Comparison of ENCODE assay signal across 29 mouse cellular contexts in the genomic region with DNA sequence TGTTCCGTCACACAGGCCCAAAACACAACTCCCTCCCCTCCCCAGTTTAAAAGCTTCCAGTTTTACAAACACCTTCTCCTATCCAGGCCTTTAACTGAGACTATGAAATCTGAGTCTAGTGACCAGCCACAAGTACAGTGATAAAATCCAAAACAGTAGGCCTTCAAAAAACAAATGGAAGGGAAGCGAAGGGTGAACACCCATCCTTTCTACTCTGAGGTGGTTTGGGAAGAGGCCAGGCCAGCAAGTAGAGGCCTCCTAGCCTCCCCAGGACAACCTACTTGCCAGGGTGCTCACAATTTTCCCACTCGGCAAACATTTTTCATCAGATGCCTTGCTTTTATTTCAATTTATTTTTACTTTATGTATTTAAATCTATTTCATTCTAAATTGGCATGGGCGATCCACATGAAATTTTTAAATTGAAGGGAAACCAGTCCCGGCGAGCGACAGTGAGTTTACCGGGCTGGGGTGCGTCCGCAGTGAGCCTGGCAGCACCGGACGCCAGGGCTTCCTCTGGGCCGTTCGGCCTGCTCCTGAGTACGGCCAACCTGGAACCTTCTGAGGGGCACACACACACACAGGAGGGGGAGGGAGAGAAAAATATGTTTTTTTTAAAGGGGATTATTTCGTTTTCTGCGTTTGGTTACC. TPM values are rescaled to one million over a fixed set of nuclear protein-coding genes. Genes with fewer than 3 reads are reported as not detected.
A peak's percentile ranks its signal among the peaks of the same experiment; 100 is the strongest.
DNase-seq lines count a peak whose midpoint lies in the region; ATAC-seq and TF ChIP-seq lines count a peak whose summit lies in the region.
"Had no signal": no experiment of that assay in that cellular context is flagged by ENCODE, and none has a peak within 500 bp of the region (broad histone marks: within the 10 kb centered on the region; RNA-seq: fewer than 3 reads in every experiment).

No protein-coding gene starts in this region.

- peaks cover 21% of the 10 kb centered on the region for H3K4me1 ChIP-seq in intestine, embryonic 15.5 days (replicated peaks)
- no peaks in the 10 kb centered on the region for H3K4me1 ChIP-seq in intestine, postnatal 0 days (replicated peaks; ENCODE audit: control insufficient read depth, insufficient read depth, low read length)
- H3K4me1 ChIP-seq in neural tube, embryonic 11.5 days (ENCODE audit: control insufficient read depth, insufficient read depth, low read length) = peaks cover 18% of the 10 kb centered on the region
- peaks cover 32% of the 10 kb centered on the region for H3K4me1 ChIP-seq in neural tube, embryonic 15.5 days

- no peak for TF ChIP-seq CTCF in gastrocnemius, adult 2 months (IDR thresholded peaks at IDR 0.05)
- TF ChIP-seq CTCF in intestine, postnatal 0 days (IDR thresholded peaks at IDR 0.05; ENCODE audit: low read depth) = no peak

- no peak overlapping the region for H3K9ac ChIP-seq in intestine, embryonic 15.5 days
- H3K9ac ChIP-seq in intestine, postnatal 0 days (ENCODE audit: low read depth, low read length) = no peak overlapping the region
- peak overlapping the region; percentile 100 for H3K9ac ChIP-seq in neural tube, embryonic 11.5 days (ENCODE audit: low read length)
- H3K9ac ChIP-seq in neural tube, embryonic 15.5 days (replicated peaks) = peak overlapping the region; percentile 83
- H3K9ac ChIP-seq: embryonic facial prominence, embryonic 15.5 days; forebrain, embryonic 15.5 days; heart, embryonic 13.5 days; limb, embryonic 15.5 days; liver, embryonic 15.5 days; lung, embryonic 15.5 days had no signal

- 36% methylated on average over 17 of the region's 17 CpGs for WGBS in intestine, embryonic 15.5 days
- 32% methylated on average over 17 of the region's 17 CpGs for WGBS in intestine, postnatal 0 days
- WGBS in neural tube, embryonic 11.5 days = 8% methylated on average over 17 of the region's 17 CpGs
- WGBS in neural tube, embryonic 15.5 days = 10% methylated on average over 17 of the region's 17 CpGs

- ATAC-seq in intestine, embryonic 15.5 days = no peak
- ATAC-seq in intestine, postnatal 0 days = no peak
- ATAC-seq in neural tube, embryonic 11.5 days (ENCODE audit: insufficient read depth, low FRiP score, low TSS enrichment) = no peak
- ATAC-seq in neural tube, embryonic 15.5 days (ENCODE audit: low FRiP score) = no peak
- ATAC-seq: forebrain, embryonic 15.5 days had no signal

- 0 out of 2 replicates have a peak overlapping the region, but pooled peaks have one; percentile 1 for H3K4me2 ChIP-seq in intestine, embryonic 15.5 days (replicated peaks)
- H3K4me2 ChIP-seq in intestine, postnatal 0 days (replicated peaks; ENCODE audit: low read depth) = no peak overlapping the region
- peak overlapping the region; percentile 100 for H3K4me2 ChIP-seq in neural tube, embryonic 11.5 days (ENCODE audit: low read depth)
- peak overlapping the region; percentile 87 for H3K4me2 ChIP-seq in neural tube, embryonic 15.5 days
- H3K4me2 ChIP-seq: embryonic facial prominence, embryonic 15.5 days; forebrain, embryonic 15.5 days; heart, embryonic 13.5 days; liver, embryonic 15.5 days; lung, embryonic 15.5 days had no signal

- H3K4me3 ChIP-seq in gastrocnemius, adult 2 months = peak overlapping the region; percentile 69
- H3K4me3 ChIP-seq in intestine, embryonic 15.5 days (replicated peaks) = no peak overlapping the region
- H3K4me3 ChIP-seq in intestine, postnatal 0 days (ENCODE audit: low read depth, low read length) = no peak overlapping the region
- H3K4me3 ChIP-seq in neural tube, embryonic 11.5 days (ENCODE audit: low read depth, low read length) = peak overlapping the region; percentile 96
- H3K4me3 ChIP-seq in neural tube, embryonic 15.5 days (replicated peaks) = peak overlapping the region; percentile 60
- H3K4me3 ChIP-seq: embryonic facial prominence, embryonic 15.5 days; forebrain, embryonic 15.5 days; heart, embryonic 13.5 days; liver, embryonic 15.5 days; lung, embryonic 15.5 days had no signal

- intact Hi-C loops in gastrocnemius, adult 2 months (cut with DNase I) = no loop called here

- no peaks in the 10 kb centered on the region for H3K9me3 ChIP-seq in intestine, embryonic 15.5 days
- H3K9me3 ChIP-seq in intestine, postnatal 0 days (ENCODE audit: control insufficient read depth) = no peaks in the 10 kb centered on the region
- no peaks in the 10 kb centered on the region for H3K9me3 ChIP-seq in neural tube, embryonic 11.5 days (ENCODE audit: control insufficient read depth, low read length)
- H3K9me3 ChIP-seq in neural tube, embryonic 15.5 days (replicated peaks) = no peaks in the 10 kb centered on the region
- H3K9me3 ChIP-seq: embryonic facial prominence, embryonic 15.5 days; forebrain, embryonic 15.5 days; heart, embryonic 13.5 days; limb, embryonic 15.5 days; liver, embryonic 15.5 days; lung, embryonic 15.5 days had no signal

- no peak for DNase-seq in gastrocnemius, adult 2 months
- DNase-seq in gastrocnemius, postnatal 10 days = no peak
- no peak for DNase-seq in neural tube, embryonic 11.5 days (ENCODE audit: low spot score)
- DNase-seq in neural tube, embryonic 10.5 days (ENCODE audit: extremely low spot score, low spot score) = no peak
- no peak for DNase-seq in natural killer cell, adult 2 months (ENCODE audit: low spot score in 2 of 2)
- DNase-seq: cerebellum, adult 9-10 months; gastrocnemius, postnatal 25 days; heart, adult 18-20 months; heart, postnatal 14 days; left cerebral cortex, postnatal 4 days; lung, postnatal 4 days; midbrain, embryonic 14.5 days; retina, postnatal 1 day; right cerebral cortex, postnatal 25 days; spleen, adult 18-20 months; thymus, postnatal 25 days had no signal

- H3K36me3 ChIP-seq in intestine, embryonic 15.5 days = no peaks in the 10 kb centered on the region
- H3K36me3 ChIP-seq in intestine, postnatal 0 days (ENCODE audit: control insufficient read depth, insufficient read depth) = no peaks in the 10 kb centered on the region
- H3K36me3 ChIP-seq in neural tube, embryonic 11.5 days (ENCODE audit: control insufficient read depth, insufficient read depth, low read length) = no peaks in the 10 kb centered on the region
- H3K36me3 ChIP-seq in neural tube, embryonic 15.5 days = no peaks in the 10 kb centered on the region
- H3K36me3 ChIP-seq: embryonic facial prominence, embryonic 15.5 days; forebrain, embryonic 15.5 days; heart, embryonic 13.5 days; limb, embryonic 15.5 days; liver, embryonic 15.5 days; lung, embryonic 15.5 days had no signal

- peak overlapping the region; percentile 77 for H3K27ac ChIP-seq in gastrocnemius, adult 2 months
- peak overlapping the region; percentile 7; the same call in 1 of the 2 replicates for H3K27ac ChIP-seq in intestine, embryonic 15.5 days
- no peak overlapping the region for H3K27ac ChIP-seq in intestine, postnatal 0 days (ENCODE audit: low read depth, low read length)
- peak overlapping the region; percentile 100 for H3K27ac ChIP-seq in neural tube, embryonic 11.5 days (ENCODE audit: low read depth, low read length)
- peak overlapping the region; percentile 99 for H3K27ac ChIP-seq in neural tube, embryonic 15.5 days (replicated peaks)
- H3K27ac ChIP-seq: embryonic facial prominence, embryonic 15.5 days; forebrain, embryonic 15.5 days; heart, embryonic 13.5 days; limb, embryonic 15.5 days; liver, embryonic 15.5 days; lung, embryonic 15.5 days had no signal

- H3K27me3 ChIP-seq in intestine, embryonic 15.5 days (replicated peaks) = peaks cover 63% of the 10 kb centered on the region
- peaks cover 77% of the 10 kb centered on the region for H3K27me3 ChIP-seq in intestine, postnatal 0 days (replicated peaks; ENCODE audit: control insufficient read depth, insufficient read depth, low read length)
- H3K27me3 ChIP-seq in neural tube, embryonic 11.5 days (ENCODE audit: control insufficient read depth, insufficient read depth, low read length) = no peaks in the 10 kb centered on the region
- no peaks in the 10 kb centered on the region for H3K27me3 ChIP-seq in neural tube, embryonic 15.5 days (replicated peaks)

RNA-seq across cellular contexts. Expression of a gene that starts 1.4 kb away (rescaled TPM):
- under 1 TPM; 0.56 to 0.64 TPM for total RNA-seq in gastrocnemius, adult 2 months (2021)
- 1 to 10 TPM in 1 of 2 experiments, under 1 TPM in 1; 0.56 to 2.0 TPM for total RNA-seq in gastrocnemius, postnatal 10 days (2021)
- 14.4 and 16.1 TPM in 2 replicates for polyA plus RNA-seq in intestine, embryonic 15.5 days (2015; fragmentation: Nextera tagmentation; extraction: Ambion mirVana)
- polyA plus RNA-seq in intestine, postnatal 0 days (2015; fragmentation: Nextera tagmentation; extraction: Ambion mirVana) = 5.7 and 6.4 TPM in 2 replicates
- polyA plus RNA-seq in neural tube, embryonic 11.5 days (2014; fragmentation: Nextera tagmentation; extraction: Ambion mirVana) = 81.4 and 87.2 TPM in 2 replicates
- polyA plus RNA-seq in neural tube, embryonic 15.5 days (2015; fragmentation: Nextera tagmentation; extraction: Ambion mirVana) = 109 and 135 TPM in 2 replicates
- total RNA-seq: heart, adult 18-20 months; heart, postnatal 14 days; layer of hippocampus, adult 18-20 months; layer of hippocampus, postnatal 14 days; left cerebral cortex, adult 8-10 months; left cerebral cortex, postnatal 4 days; megakaryocyte-erythroid progenitor cell, adult 5-6 weeks had no signal
- polyA plus RNA-seq: embryonic facial prominence, embryonic 15.5 days; forebrain, embryonic 15.5 days; midbrain, embryonic 14.5 days had no signal

RNA-seq across cellular contexts. Expression of a gene that starts 4.4 kb away (rescaled TPM):
- under 1 TPM; 0.47 to 0.56 TPM for total RNA-seq in gastrocnemius, adult 2 months (2021)
- 1 to 10 TPM; 1.6 to 1.9 TPM for total RNA-seq in gastrocnemius, postnatal 10 days (2021)
- 10.7 and 12.4 TPM in 2 replicates for polyA plus RNA-seq in intestine, embryonic 15.5 days (2015; fragmentation: Nextera tagmentation; extraction: Ambion mirVana)
- 7.6 and 8.5 TPM in 2 replicates for polyA plus RNA-seq in intestine, postnatal 0 days (2015; fragmentation: Nextera tagmentation; extraction: Ambion mirVana)
- 65.5 and 65.9 TPM in 2 replicates for polyA plus RNA-seq in neural tube, embryonic 11.5 days (2014; fragmentation: Nextera tagmentation; extraction: Ambion mirVana)
- 101 and 115 TPM in 2 replicates for polyA plus RNA-seq in neural tube, embryonic 15.5 days (2015; fragmentation: Nextera tagmentation; extraction: Ambion mirVana)
- total RNA-seq: heart, adult 18-20 months; heart, postnatal 14 days; layer of hippocampus, adult 18-20 months; layer of hippocampus, postnatal 14 days; left cerebral cortex, adult 8-10 months; left cerebral cortex, postnatal 4 days; megakaryocyte-erythroid progenitor cell, adult 5-6 weeks had no signal
- polyA plus RNA-seq: embryonic facial prominence, embryonic 15.5 days; forebrain, embryonic 15.5 days; midbrain, embryonic 14.5 days had no signal

RNA-seq across cellular contexts. Expression of a gene that starts 9.1 kb away (rescaled TPM):
- total RNA-seq in gastrocnemius, adult 2 months (2021) = under 1 TPM; 0.14 to 0.23 TPM
- total RNA-seq in gastrocnemius, postnatal 10 days (2021) = 1 to 10 TPM in 1 of 2 experiments, under 1 TPM in 1; 0.92 to 1.9 TPM
- polyA plus RNA-seq in intestine, embryonic 15.5 days (2015; fragmentation: Nextera tagmentation; extraction: Ambion mirVana) = 1.1 and 1.5 TPM in 2 replicates
- polyA plus RNA-seq in intestine, postnatal 0 days (2015; fragmentation: Nextera tagmentation; extraction: Ambion mirVana) = 1.0 and 1.1 TPM in 2 replicates
- 27.9 and 28.2 TPM in 2 replicates for polyA plus RNA-seq in neural tube, embryonic 11.5 days (2014; fragmentation: Nextera tagmentation; extraction: Ambion mirVana)
- polyA plus RNA-seq in neural tube, embryonic 15.5 days (2015; fragmentation: Nextera tagmentation; extraction: Ambion mirVana) = 63.1 and 71.8 TPM in 2 replicates
- total RNA-seq: heart, adult 18-20 months; heart, postnatal 14 days; layer of hippocampus, adult 18-20 months; layer of hippocampus, postnatal 14 days; left cerebral cortex, adult 8-10 months; left cerebral cortex, postnatal 4 days; megakaryocyte-erythroid progenitor cell, adult 5-6 weeks had no signal
- polyA plus RNA-seq: embryonic facial prominence, embryonic 15.5 days; forebrain, embryonic 15.5 days; heart, embryonic 13.5 days; liver, embryonic 15.5 days; midbrain, embryonic 14.5 days had no signal

RNA-seq across cellular contexts. Expression of a gene that starts 12.3 kb away (rescaled TPM):
- total RNA-seq in gastrocnemius, adult 2 months (2021) = under 1 TPM; 0.26 to 0.28 TPM
- total RNA-seq in gastrocnemius, postnatal 10 days (2021) = 1 to 10 TPM in 1 of 2 experiments, under 1 TPM in 1; 0.89 to 1.3 TPM
- 27.2 and 31.3 TPM in 2 replicates for polyA plus RNA-seq in intestine, embryonic 15.5 days (2015; fragmentation: Nextera tagmentation; extraction: Ambion mirVana)
- 14.7 and 15.8 TPM in 2 replicates for polyA plus RNA-seq in intestine, postnatal 0 days (2015; fragmentation: Nextera tagmentation; extraction: Ambion mirVana)
- polyA plus RNA-seq in neural tube, embryonic 11.5 days (2014; fragmentation: Nextera tagmentation; extraction: Ambion mirVana) = 49.0 and 49.1 TPM in 2 replicates
- polyA plus RNA-seq in neural tube, embryonic 15.5 days (2015; fragmentation: Nextera tagmentation; extraction: Ambion mirVana) = 39.5 and 106 TPM in 2 replicates
- total RNA-seq: layer of hippocampus, adult 18-20 months; layer of hippocampus, postnatal 14 days; left cerebral cortex, adult 8-10 months; left cerebral cortex, postnatal 4 days; megakaryocyte-erythroid progenitor cell, adult 5-6 weeks had no signal
- polyA plus RNA-seq: embryonic facial prominence, embryonic 15.5 days; forebrain, embryonic 15.5 days; midbrain, embryonic 14.5 days had no signal

RNA-seq across cellular contexts. Expression of a gene that starts 19.6 kb away (rescaled TPM):
- total RNA-seq in gastrocnemius, adult 2 months (2021) = under 1 TPM in 1 of 2 experiments, not detected in 1; 0.14 TPM
- under 1 TPM; 0.63 to 0.79 TPM for total RNA-seq in gastrocnemius, postnatal 10 days (2021)
- polyA plus RNA-seq in intestine, embryonic 15.5 days (2015; fragmentation: Nextera tagmentation; extraction: Ambion mirVana) = 1.2 and 1.3 TPM in 2 replicates
- polyA plus RNA-seq in intestine, postnatal 0 days (2015; fragmentation: Nextera tagmentation; extraction: Ambion mirVana) = 0.37 and 1.5 TPM in 2 replicates
- 60.7 and 67.9 TPM in 2 replicates for polyA plus RNA-seq in neural tube, embryonic 11.5 days (2014; fragmentation: Nextera tagmentation; extraction: Ambion mirVana)
- 55.7 and 57.5 TPM in 2 replicates for polyA plus RNA-seq in neural tube, embryonic 15.5 days (2015; fragmentation: Nextera tagmentation; extraction: Ambion mirVana)
- total RNA-seq: heart, adult 18-20 months; heart, postnatal 14 days; layer of hippocampus, adult 18-20 months; layer of hippocampus, postnatal 14 days; left cerebral cortex, postnatal 4 days; megakaryocyte-erythroid progenitor cell, adult 5-6 weeks had no signal
- polyA plus RNA-seq: embryonic facial prominence, embryonic 15.5 days; forebrain, embryonic 15.5 days; heart, embryonic 13.5 days; liver, embryonic 15.5 days; midbrain, embryonic 14.5 days had no signal

Comparison
In these comparisons a context has a peak if more than half of its experiments do, and no peak if none do; other contexts are left out.
1. H3K4me3 ChIP-seq: peak in gastrocnemius, adult 2 months (single experiment), neural tube, embryonic 11.5 days (single experiment) and neural tube, embryonic 15.5 days (single experiment); none in intestine, embryonic 15.5 days (single experiment) and intestine, postnatal 0 days (single experiment).
2. H3K9ac ChIP-seq: peak in neural tube, embryonic 11.5 days (single experiment) and neural tube, embryonic 15.5 days (single experiment); none in intestine, embryonic 15.5 days (single experiment) and intestine, postnatal 0 days (single experiment).
3. RNA of a gene that starts 9.1 kb away (polyA plus RNA-seq): 63.1 to 71.8 TPM in neural tube, embryonic 15.5 days and 27.9 to 28.2 TPM in neural tube, embryonic 11.5 days; 1.1 to 1.5 TPM in intestine, embryonic 15.5 days and 1.0 to 1.1 TPM in intestine, postnatal 0 days; every median in the first group is over 10 times any median in the second.